In the genomic region with DNA sequence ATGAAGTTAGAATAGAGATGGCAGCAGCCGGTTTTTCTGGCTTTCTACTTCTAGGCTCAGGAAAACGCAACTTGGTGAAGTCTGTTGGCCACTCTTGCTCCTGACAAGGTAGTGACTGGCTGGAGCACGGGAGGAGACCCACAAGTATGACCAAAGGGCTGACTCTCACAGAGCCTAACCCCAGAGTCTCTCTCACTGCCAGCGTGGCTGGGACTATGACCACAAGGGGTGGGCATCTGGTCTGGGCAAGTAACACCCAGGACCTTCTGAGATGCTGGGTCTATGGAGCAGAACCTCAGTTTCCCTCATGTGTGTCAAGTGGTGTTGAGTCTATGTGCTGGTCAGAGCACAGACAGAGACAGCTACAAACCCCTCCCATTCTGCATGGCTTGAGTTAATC, we compare ENCODE assay signal across 13 mouse cellular contexts. TPM values are rescaled to one million over a fixed set of nuclear protein-coding genes. Genes with fewer than 3 reads are reported as not detected.
DNase-seq lines count a peak whose midpoint lies in the region; ATAC-seq and TF ChIP-seq lines count a peak whose summit lies in the region.
"Had no signal": no experiment of that assay in that cellular context is flagged by ENCODE, and none has a peak within 500 bp of the region (broad histone marks: within the 10 kb centered on the region; RNA-seq: fewer than 3 reads in every experiment).

No protein-coding gene starts in this region.

- peak overlapping the region; percentile 72 for H3K27ac ChIP-seq in heart, embryonic 12.5 days (ENCODE audit: poor library complexity, severe bottlenecking)
- no peak overlapping the region for H3K27ac ChIP-seq in midbrain, postnatal 0 days (ENCODE audit: low read depth, low read length)
- H3K27ac ChIP-seq in midbrain, embryonic 11.5 days (ENCODE audit: low read depth, low read length): no peak overlapping the region
- no peak overlapping the region for H3K27ac ChIP-seq in limb, embryonic 14.5 days (replicated peaks; ENCODE audit: low read depth, low read length)
- peak overlapping the region; percentile 88 for H3K27ac ChIP-seq in stomach, embryonic 16.5 days (ENCODE audit: low read length)
- no peak overlapping the region for H3K27ac ChIP-seq in hindbrain, embryonic 11.5 days (ENCODE audit: low read depth, low read length)
- H3K27ac ChIP-seq: hindbrain, embryonic 15.5 days; left cerebral cortex, adult 2 months; neural tube, embryonic 12.5 days had no signal

- ATAC-seq in heart, embryonic 12.5 days (ENCODE audit: insufficient number of reproducible peaks, low FRiP score): no peak
- ATAC-seq in midbrain, postnatal 0 days (ENCODE audit: low FRiP score): no peak
- no peak for ATAC-seq in midbrain, embryonic 11.5 days (ENCODE audit: low FRiP score)
- ATAC-seq in limb, embryonic 14.5 days (ENCODE audit: low FRiP score, low read depth): no peak
- ATAC-seq in stomach, embryonic 16.5 days (ENCODE audit: insufficient read depth, low FRiP score): no peak
- no peak for ATAC-seq in hindbrain, embryonic 11.5 days (ENCODE audit: low FRiP score)

- no peak for TF ChIP-seq POLR2A in limb, embryonic 14.5 days (IDR thresholded peaks at IDR 0.05; ENCODE audit: borderline replicate concordance, extremely low read depth, insufficient read depth, insufficient read length)

- H3K4me2 ChIP-seq in heart, embryonic 12.5 days: peak overlapping the region; percentile 42
- H3K4me2 ChIP-seq in midbrain, postnatal 0 days (ENCODE audit: low read depth, low read length, poor library complexity, severe bottlenecking): no peak overlapping the region
- H3K4me2 ChIP-seq in midbrain, embryonic 11.5 days: no peak overlapping the region
- 0 out of 2 replicates have a peak overlapping the region, but pooled peaks have one; percentile 3 for H3K4me2 ChIP-seq in limb, embryonic 14.5 days (replicated peaks; ENCODE audit: low read depth, low read length, severe bottlenecking)
- peak overlapping the region; percentile 41 for H3K4me2 ChIP-seq in stomach, embryonic 16.5 days (ENCODE audit: low read depth, low read length)
- H3K4me2 ChIP-seq in hindbrain, embryonic 11.5 days (replicated peaks; ENCODE audit: low read depth, low read length): no peak overlapping the region

- H3K36me3 ChIP-seq in heart, embryonic 12.5 days: no peaks in the 10 kb centered on the region
- no peaks in the 10 kb centered on the region for H3K36me3 ChIP-seq in midbrain, postnatal 0 days (ENCODE audit: insufficient read depth, low read length)
- H3K36me3 ChIP-seq in midbrain, embryonic 11.5 days (ENCODE audit: control insufficient read depth, insufficient read depth, low read length): no peaks in the 10 kb centered on the region
- no peaks in the 10 kb centered on the region for H3K36me3 ChIP-seq in limb, embryonic 14.5 days (ENCODE audit: control insufficient read depth, insufficient read depth, low read length)
- no peaks in the 10 kb centered on the region for H3K36me3 ChIP-seq in stomach, embryonic 16.5 days (ENCODE audit: control insufficient read depth, insufficient read depth, low read length)
- no peaks in the 10 kb centered on the region for H3K36me3 ChIP-seq in hindbrain, embryonic 11.5 days (ENCODE audit: control insufficient read depth, insufficient read depth, low read length)
- H3K36me3 ChIP-seq: hindbrain, embryonic 15.5 days; neural tube, embryonic 12.5 days had no signal

- WGBS in heart, embryonic 12.5 days: 38% methylated on average over 4 of the region's 4 CpGs
- 61% methylated on average over 4 of the region's 4 CpGs for WGBS in midbrain, postnatal 0 days
- 61% methylated on average over 4 of the region's 4 CpGs for WGBS in midbrain, embryonic 11.5 days
- 59% methylated on average over 4 of the region's 4 CpGs for WGBS in limb, embryonic 14.5 days
- WGBS in stomach, embryonic 16.5 days: 35% methylated on average over 4 of the region's 4 CpGs
- WGBS in hindbrain, embryonic 11.5 days: 58% methylated on average over 4 of the region's 4 CpGs

- H3K27me3 ChIP-seq in heart, embryonic 12.5 days (replicated peaks): no peaks in the 10 kb centered on the region
- H3K27me3 ChIP-seq in midbrain, postnatal 0 days (ENCODE audit: insufficient read depth, low read length): no peaks in the 10 kb centered on the region
- no peaks in the 10 kb centered on the region for H3K27me3 ChIP-seq in midbrain, embryonic 11.5 days (ENCODE audit: control insufficient read depth, insufficient read depth, low read length)
- H3K27me3 ChIP-seq in limb, embryonic 14.5 days (ENCODE audit: control insufficient read depth, insufficient read depth, low read length): no peaks in the 10 kb centered on the region
- no peaks in the 10 kb centered on the region for H3K27me3 ChIP-seq in stomach, embryonic 16.5 days (ENCODE audit: control insufficient read depth, insufficient read depth, low read length)
- H3K27me3 ChIP-seq in hindbrain, embryonic 11.5 days (ENCODE audit: control insufficient read depth, insufficient read depth, low read length): no peaks in the 10 kb centered on the region

- peaks cover 48% of the 10 kb centered on the region for H3K4me1 ChIP-seq in heart, embryonic 12.5 days (replicated peaks)
- peaks cover 10% of the 10 kb centered on the region; the same call in 1 of the 2 replicates for H3K4me1 ChIP-seq in midbrain, postnatal 0 days (ENCODE audit: insufficient read depth, low read length)
- peaks cover 11% of the 10 kb centered on the region for H3K4me1 ChIP-seq in midbrain, embryonic 11.5 days (ENCODE audit: control insufficient read depth, insufficient read depth, low read length)
- H3K4me1 ChIP-seq in limb, embryonic 14.5 days (ENCODE audit: control insufficient read depth, insufficient read depth, low read length): peaks cover 14% of the 10 kb centered on the region; the same call in 1 of the 2 replicates
- H3K4me1 ChIP-seq in stomach, embryonic 16.5 days (ENCODE audit: control insufficient read depth, insufficient read depth, low read length): peaks cover 35% of the 10 kb centered on the region
- peaks cover 2% of the 10 kb centered on the region; the same call in 1 of the 2 replicates for H3K4me1 ChIP-seq in hindbrain, embryonic 11.5 days (replicated peaks; ENCODE audit: control insufficient read depth, insufficient read depth, low read length)

- 0 out of 2 replicates have a peak overlapping the region, but pooled peaks have one; percentile 21 for H3K9ac ChIP-seq in heart, embryonic 12.5 days
- 0 out of 2 replicates have a peak overlapping the region, but pooled peaks have one; percentile 24 for H3K9ac ChIP-seq in midbrain, postnatal 0 days (replicated peaks; ENCODE audit: low read length, poor library complexity, severe bottlenecking)
- no peak overlapping the region for H3K9ac ChIP-seq in midbrain, embryonic 11.5 days (ENCODE audit: low read length)
- H3K9ac ChIP-seq in limb, embryonic 14.5 days (ENCODE audit: low read depth, low read length, severe bottlenecking): no peak overlapping the region
- no peak overlapping the region for H3K9ac ChIP-seq in stomach, embryonic 16.5 days (ENCODE audit: low read length)
- H3K9ac ChIP-seq in hindbrain, embryonic 11.5 days (ENCODE audit: low read depth, low read length): no peak overlapping the region
- H3K9ac ChIP-seq: hindbrain, embryonic 15.5 days; neural tube, embryonic 12.5 days had no signal

- no peak for TF ChIP-seq CTCF in midbrain, postnatal 0 days (IDR thresholded peaks at IDR 0.05)

- no peak overlapping the region for H3K4me3 ChIP-seq in heart, embryonic 12.5 days
- no peak overlapping the region for H3K4me3 ChIP-seq in midbrain, postnatal 0 days (ENCODE audit: low read depth, low read length)
- no peak overlapping the region for H3K4me3 ChIP-seq in midbrain, embryonic 11.5 days (ENCODE audit: low read depth, low read length)
- no peak overlapping the region for H3K4me3 ChIP-seq in limb, embryonic 14.5 days (replicated peaks; ENCODE audit: low read length)
- H3K4me3 ChIP-seq in stomach, embryonic 16.5 days (replicated peaks; ENCODE audit: low read length): no peak overlapping the region
- H3K4me3 ChIP-seq in hindbrain, embryonic 11.5 days (ENCODE audit: low read depth, low read length): no peak overlapping the region
- H3K4me3 ChIP-seq: hindbrain, embryonic 15.5 days; neural tube, embryonic 12.5 days had no signal

- DNase-seq in heart, adult 8-10 months (ENCODE audit: low spot score): no peak
- DNase-seq in midbrain, postnatal 0 days (ENCODE audit: low spot score): no peak
- DNase-seq in midbrain, embryonic 11.5 days (ENCODE audit: low spot score, missing footprints): no peak
- no peak for DNase-seq in limb, embryonic 14.5 days (ENCODE audit: low spot score)
- no peak for DNase-seq in hindbrain, embryonic 11.5 days (ENCODE audit: low spot score)
- no peak for DNase-seq in adrenal gland, adult 18-20 months (ENCODE audit: low spot score in 2 of 2)

- H3K9me3 ChIP-seq in heart, embryonic 12.5 days (replicated peaks): no peaks in the 10 kb centered on the region
- H3K9me3 ChIP-seq in midbrain, postnatal 0 days (ENCODE audit: low read length): no peaks in the 10 kb centered on the region
- H3K9me3 ChIP-seq in midbrain, embryonic 11.5 days (ENCODE audit: control insufficient read depth, low read length): no peaks in the 10 kb centered on the region
- no peaks in the 10 kb centered on the region for H3K9me3 ChIP-seq in limb, embryonic 14.5 days (ENCODE audit: control insufficient read depth, low read length)
- H3K9me3 ChIP-seq in stomach, embryonic 16.5 days (replicated peaks; ENCODE audit: control insufficient read depth, low read length): no peaks in the 10 kb centered on the region
- H3K9me3 ChIP-seq in hindbrain, embryonic 11.5 days (ENCODE audit: control insufficient read depth, low read length): no peaks in the 10 kb centered on the region
- H3K9me3 ChIP-seq: hindbrain, embryonic 15.5 days; neural tube, embryonic 12.5 days had no signal

RNA-seq across cellular contexts. Expression of gene Cables2, which starts 3.1 kb away (rescaled TPM):
- polyA plus RNA-seq in heart, embryonic 12.5 days (2016; fragmentation: Nextera tagmentation; extraction: Ambion mirVana): 15.8 and 16.2 TPM in 2 replicates
- 10 to 100 TPM; 12.1 to 14.1 (median 12.6) TPM for total RNA-seq in heart, adult 8-10 months (2022)
- total RNA-seq in midbrain, postnatal 0 days (2014; rRNA removed): 59.1 and 67.9 TPM in 2 replicates
- 32.6 and 37.8 TPM in 2 replicates for polyA plus RNA-seq in midbrain, postnatal 0 days (2015; fragmentation: Nextera tagmentation; extraction: Ambion mirVana)
- 13.3 and 14.4 TPM in 2 replicates for polyA plus RNA-seq in midbrain, embryonic 11.5 days (2014; fragmentation: Nextera tagmentation; extraction: Ambion mirVana)
- 37.7 and 45.8 TPM in 2 replicates for polyA plus RNA-seq in limb, embryonic 14.5 days (2012; rRNA removed)
- 22.5 and 23.4 TPM in 2 replicates for polyA plus RNA-seq in limb, embryonic 14.5 days (2014; fragmentation: Nextera tagmentation; extraction: Ambion mirVana)
- polyA plus RNA-seq in stomach, embryonic 16.5 days (2015; fragmentation: Nextera tagmentation; extraction: Ambion mirVana): 4.3 and 4.6 TPM in 2 replicates
- polyA plus RNA-seq in hindbrain, embryonic 11.5 days (2014; fragmentation: Nextera tagmentation; extraction: Ambion mirVana): 14.0 and 16.8 TPM in 2 replicates
- 10 to 100 TPM; 12.1 to 15.6 TPM for total RNA-seq in adrenal gland, adult 18-20 months (2021)

RNA-seq across cellular contexts. Expression of gene Rbbp8nl, which starts 13.3 kb away (rescaled TPM):
- not detected in 2 replicates for polyA plus RNA-seq in heart, embryonic 12.5 days (2016; fragmentation: Nextera tagmentation; extraction: Ambion mirVana)
- not detected for total RNA-seq in heart, adult 8-10 months (2022)
- not detected in 2 replicates for total RNA-seq in midbrain, postnatal 0 days (2014; rRNA removed)
- not detected in 2 replicates for polyA plus RNA-seq in midbrain, postnatal 0 days (2015; fragmentation: Nextera tagmentation; extraction: Ambion mirVana)
- not detected in 2 replicates for polyA plus RNA-seq in midbrain, embryonic 11.5 days (2014; fragmentation: Nextera tagmentation; extraction: Ambion mirVana)
- 2.0 and 2.3 TPM in 2 replicates for polyA plus RNA-seq in limb, embryonic 14.5 days (2012; rRNA removed)
- 1.0 and 1.3 TPM in 2 replicates for polyA plus RNA-seq in limb, embryonic 14.5 days (2014; fragmentation: Nextera tagmentation; extraction: Ambion mirVana)
- polyA plus RNA-seq in stomach, embryonic 16.5 days (2015; fragmentation: Nextera tagmentation; extraction: Ambion mirVana): 3.7 and 5.9 TPM in 2 replicates
- polyA plus RNA-seq in hindbrain, embryonic 11.5 days (2014; fragmentation: Nextera tagmentation; extraction: Ambion mirVana): 0.08 TPM in 1 of 2 replicates, not detected in the other
- not detected for total RNA-seq in adrenal gland, adult 18-20 months (2021)
- total RNA-seq: common myeloid progenitor, adult 5-6 weeks; left cerebral cortex, adult 2 months had no signal
- polyA plus RNA-seq: hindbrain, embryonic 15.5 days; testis, adult 2 months had no signal

RNA-seq across cellular contexts. Expression of gene Rps21, which starts 19.2 kb away (rescaled TPM):
- 336 and 349 TPM in 2 replicates for polyA plus RNA-seq in heart, embryonic 12.5 days (2016; fragmentation: Nextera tagmentation; extraction: Ambion mirVana)
- total RNA-seq in heart, adult 8-10 months (2022): 100 to 1,000 TPM; 452 to 674 (median 565) TPM
- total RNA-seq in midbrain, postnatal 0 days (2014; rRNA removed): 574 and 749 TPM in 2 replicates
- 388 and 422 TPM in 2 replicates for polyA plus RNA-seq in midbrain, postnatal 0 days (2015; fragmentation: Nextera tagmentation; extraction: Ambion mirVana)
- polyA plus RNA-seq in midbrain, embryonic 11.5 days (2014; fragmentation: Nextera tagmentation; extraction: Ambion mirVana): 443 and 494 TPM in 2 replicates
- polyA plus RNA-seq in limb, embryonic 14.5 days (2012; rRNA removed): 3,975 and 4,219 TPM in 2 replicates
- polyA plus RNA-seq in limb, embryonic 14.5 days (2014; fragmentation: Nextera tagmentation; extraction: Ambion mirVana): 716 and 729 TPM in 2 replicates
- 408 and 537 TPM in 2 replicates for polyA plus RNA-seq in stomach, embryonic 16.5 days (2015; fragmentation: Nextera tagmentation; extraction: Ambion mirVana)
- 432 and 442 TPM in 2 replicates for polyA plus RNA-seq in hindbrain, embryonic 11.5 days (2014; fragmentation: Nextera tagmentation; extraction: Ambion mirVana)
- total RNA-seq in adrenal gland, adult 18-20 months (2021): 100 to 1,000 TPM; 777 to 810 TPM

RNA-seq across cellular contexts. Expression of gene Lama5, which starts 50.7 kb away (rescaled TPM):
- 31.7 and 38.1 TPM in 2 replicates for polyA plus RNA-seq in heart, embryonic 12.5 days (2016; fragmentation: Nextera tagmentation; extraction: Ambion mirVana)
- total RNA-seq in heart, adult 8-10 months (2022): 100 to 1,000 TPM in 1 of 4 experiments, 10 to 100 TPM in 3; 78.1 to 110 (median 93.3) TPM
- total RNA-seq in midbrain, postnatal 0 days (2014; rRNA removed): 5.9 and 8.9 TPM in 2 replicates
- polyA plus RNA-seq in midbrain, postnatal 0 days (2015; fragmentation: Nextera tagmentation; extraction: Ambion mirVana): 1.8 and 1.9 TPM in 2 replicates
- polyA plus RNA-seq in midbrain, embryonic 11.5 days (2014; fragmentation: Nextera tagmentation; extraction: Ambion mirVana): 3.8 and 3.9 TPM in 2 replicates
- polyA plus RNA-seq in limb, embryonic 14.5 days (2012; rRNA removed): 47.3 and 56.7 TPM in 2 replicates
- 30.4 and 31.2 TPM in 2 replicates for polyA plus RNA-seq in limb, embryonic 14.5 days (2014; fragmentation: Nextera tagmentation; extraction: Ambion mirVana)
- polyA plus RNA-seq in stomach, embryonic 16.5 days (2015; fragmentation: Nextera tagmentation; extraction: Ambion mirVana): 61.3 and 64.6 TPM in 2 replicates
- polyA plus RNA-seq in hindbrain, embryonic 11.5 days (2014; fragmentation: Nextera tagmentation; extraction: Ambion mirVana): 3.3 and 4.4 TPM in 2 replicates
- 10 to 100 TPM; 31.5 to 61.3 TPM for total RNA-seq in adrenal gland, adult 18-20 months (2021)

RNA-seq across cellular contexts. Expression of gene Gata5, which starts 58.1 kb away (rescaled TPM):
- polyA plus RNA-seq in heart, embryonic 12.5 days (2016; fragmentation: Nextera tagmentation; extraction: Ambion mirVana): 24.7 and 28.4 TPM in 2 replicates
- total RNA-seq in heart, adult 8-10 months (2022): 1 to 10 TPM in 1 of 4 experiments, under 1 TPM in 3; 0.68 to 1.2 (median 0.80) TPM
- total RNA-seq in midbrain, postnatal 0 days (2014; rRNA removed): not detected in 2 replicates
- not detected in 2 replicates for polyA plus RNA-seq in midbrain, postnatal 0 days (2015; fragmentation: Nextera tagmentation; extraction: Ambion mirVana)
- not detected in 2 replicates for polyA plus RNA-seq in midbrain, embryonic 11.5 days (2014; fragmentation: Nextera tagmentation; extraction: Ambion mirVana)
- polyA plus RNA-seq in limb, embryonic 14.5 days (2012; rRNA removed): 0.01 and 0.05 TPM in 2 replicates
- polyA plus RNA-seq in limb, embryonic 14.5 days (2014; fragmentation: Nextera tagmentation; extraction: Ambion mirVana): 0.06 TPM in 1 of 2 replicates, not detected in the other
- polyA plus RNA-seq in stomach, embryonic 16.5 days (2015; fragmentation: Nextera tagmentation; extraction: Ambion mirVana): 5.6 and 6.7 TPM in 2 replicates
- not detected in 2 replicates for polyA plus RNA-seq in hindbrain, embryonic 11.5 days (2014; fragmentation: Nextera tagmentation; extraction: Ambion mirVana)
- under 1 TPM in 1 of 2 experiments, not detected in 1; 0.16 TPM for total RNA-seq in adrenal gland, adult 18-20 months (2021)
- total RNA-seq: common myeloid progenitor, adult 5-6 weeks; left cerebral cortex, adult 2 months had no signal
- polyA plus RNA-seq: hindbrain, embryonic 15.5 days; neural tube, embryonic 12.5 days had no signal

Comparison
In these comparisons a context has a peak if more than half of its experiments do, and no peak if none do; other contexts are left out.
1. H3K9ac ChIP-seq: peak in heart, embryonic 12.5 days (single experiment) and midbrain, postnatal 0 days (single experiment); none in midbrain, embryonic 11.5 days (single experiment), limb, embryonic 14.5 days (single experiment), stomach, embryonic 16.5 days (single experiment) and hindbrain, embryonic 11.5 days (single experiment).
2. H3K27ac ChIP-seq: peak in heart, embryonic 12.5 days (single experiment) and stomach, embryonic 16.5 days (single experiment); none in midbrain, postnatal 0 days (single experiment), midbrain, embryonic 11.5 days (single experiment), limb, embryonic 14.5 days (single experiment) and hindbrain, embryonic 11.5 days (single experiment).
3. H3K4me2 ChIP-seq: peak in heart, embryonic 12.5 days (single experiment), limb, embryonic 14.5 days (single experiment) and stomach, embryonic 16.5 days (single experiment); none in midbrain, postnatal 0 days (single experiment), midbrain, embryonic 11.5 days (single experiment) and hindbrain, embryonic 11.5 days (single experiment).